Mouse (Mus musculus) fibroblast of lung, adult 2 months (primary cell): ENCODE results near the gene Hsdl2.

Source experiments
- DNase-seq: peaks from one replicate; pipeline ENCODE4 v3.0.0-alpha.2; 2011; ENCODE audit warnings: low read depth

The Hsdl2 gene

GRCm38 (mm10) chr4:59625998-59626910 is 44.9 kb downstream of the Hsdl2 start, which contains the start of gene E130308A19Rik:
E130308A19Rik (plus strand) TSS chr4:59626211.
- DNase-seq, result no peak

- no peak for DNase-seq
These were observed 46.9 kb downstream of the Hsdl2 start for GRCm38 (mm10) chr4:59628255-59628654.

- DNase-seq, result no peak
These were observed 47.9 kb downstream of the Hsdl2 start for GRCm38 (mm10) chr4:59629076-59629874.

- no peak for DNase-seq
These were observed 48.8 kb downstream of the Hsdl2 start for GRCm38 (mm10) chr4:59630122-59630521.

- no peak for DNase-seq
These were observed 53.2 kb downstream of the Hsdl2 start for GRCm38 (mm10) chr4:59634532-59634931.

- DNase-seq, result no peak
These were observed 57.8 kb downstream of the Hsdl2 start for GRCm38 (mm10) chr4:59639163-59639562.

- DNase-seq, result no peak
These were observed 59.4 kb downstream of the Hsdl2 start for GRCm38 (mm10) chr4:59640720-59641119.

- DNase-seq, result no peak
These were observed 60.7 kb downstream of the Hsdl2 start for GRCm38 (mm10) chr4:59642039-59642438.

- DNase-seq, result no peak
These were observed 61.3 kb downstream of the Hsdl2 start for GRCm38 (mm10) chr4:59642657-59643056.

- DNase-seq, result no peak
These were observed 63.1 kb downstream of the Hsdl2 start for GRCm38 (mm10) chr4:59644431-59644830.

- DNase-seq, result no peak
These were observed 63.6 kb downstream of the Hsdl2 start for GRCm38 (mm10) chr4:59644992-59645391.

- no peak for DNase-seq
These were observed 64.2 kb downstream of the Hsdl2 start for GRCm38 (mm10) chr4:59645610-59646009.

- DNase-seq, result no peak
These were observed 64.8 kb downstream of the Hsdl2 start for GRCm38 (mm10) chr4:59646020-59646696.

GRCm38 (mm10) chr4:59649119-59649518 is 67.8 kb downstream of the Hsdl2 start:
- DNase-seq, result no peak

- DNase-seq, result peak; percentile 44
These were observed 70.9 kb downstream of the Hsdl2 start for GRCm38 (mm10) chr4:59652166-59652681.

- no peak for DNase-seq
These were observed 74.8 kb downstream of the Hsdl2 start for GRCm38 (mm10) chr4:59656061-59656642.

- DNase-seq, result no peak
These were observed 80.8 kb downstream of the Hsdl2 start for GRCm38 (mm10) chr4:59662163-59662562.

GRCm38 (mm10) chr4:59663451-59663850 is 82.1 kb downstream of the Hsdl2 start:
- no peak for DNase-seq

GRCm38 (mm10) chr4:59666550-59667317 is 85.4 kb downstream of the Hsdl2 start:
- no peak for DNase-seq

GRCm38 (mm10) chr4:59668050-59668449 is 86.7 kb downstream of the Hsdl2 start:
- peak; percentile 6 for DNase-seq
